Mouse (Mus musculus) forebrain, embryonic 11.5 days (tissue): ENCODE results near the gene Cntn4. TPM values are rescaled to one million over a fixed set of nuclear protein-coding genes. Genes with fewer than 3 reads are reported as not detected.
A peak's percentile ranks its signal among the peaks of the same experiment; 100 is the strongest.
"Not testable (repeated sequence)": the region's sequence is repeated elsewhere in the genome, so short reads cannot be mapped to it uniquely, and the experiment has no call there.

Source experiments
- ATAC-seq: fragments of 200-750 bp; cut with Nextera tagmentation; replicated peaks from 2 replicates; pipeline ENCODE4 v1.8.0; 2017; ENCODE audit warnings: moderate TSS enrichment; ENCODE audit not compliant: low FRiP score
- DNase-seq: peaks from one replicate; pipeline ENCODE4 v3.0.0-alpha.2; 2017; ENCODE audit warnings: low spot score
- H3K27ac ChIP-seq: fragments of 300-500 bp; sonication (generic); 2 replicates; pipeline ENCODE4 v1.5.1; 2014; ENCODE audit warnings: low read depth, low read length
- H3K27me3 ChIP-seq: fragments of 300-500 bp; sonication (generic); 2 replicates; pipeline ENCODE4 v1.6.1; 2014; ENCODE audit warnings: mild to moderate bottlenecking, low read length, mixed read lengths; ENCODE audit not compliant: control insufficient read depth, insufficient read depth
- H3K36me3 ChIP-seq: fragments of 300-500 bp; sonication (generic); 2 replicates; pipeline ENCODE4 v1.6.1; 2014; ENCODE audit warnings: mild to moderate bottlenecking, low read length, moderate library complexity, mixed read lengths; ENCODE audit not compliant: control insufficient read depth, insufficient read depth
- H3K4me1 ChIP-seq: fragments of 300-500 bp; sonication (generic); replicated peaks from 2 replicates; pipeline ENCODE4 v1.6.1; 2014; ENCODE audit warnings: low read length, mixed read lengths; ENCODE audit not compliant: control insufficient read depth, insufficient read depth
- H3K4me2 ChIP-seq: fragments of 300-500 bp; sonication (generic); 2 replicates; pipeline ENCODE4 v1.6.1; 2014; ENCODE audit warnings: low read depth, mild to moderate bottlenecking, low read length, moderate library complexity, mixed read lengths; ENCODE audit not compliant: severe bottlenecking
- H3K4me3 ChIP-seq: fragments of 300-500 bp; sonication (generic); 2 replicates; pipeline ENCODE4 v1.5.1; 2014; ENCODE audit warnings: low read depth, low read length
- H3K9ac ChIP-seq: fragments of 300-500 bp; sonication (generic); 2 replicates; pipeline ENCODE4 v1.6.1; 2014; ENCODE audit warnings: low read length
- H3K9me3 ChIP-seq: fragments of 300-500 bp; sonication (generic); 2 replicates; pipeline ENCODE4 v1.6.1; 2016; ENCODE audit warnings: low read length, mixed read lengths; ENCODE audit not compliant: control insufficient read depth
- WGBS: fragments of 180-500 bp; shearing (Covaris S2); extraction: QIAGEN DNeasy Blood & Tissue Kit; methylation state at CpG from one replicate; pipeline ENCODE4 v1.1.7; 2014; 5-methylcytosine and 5-hydroxymethylcytosine counted together
- polyA plus RNA-seq: library from polyadenylated mRNA; unstranded; fragments of >200 nt; fragmentation: Nextera tagmentation; extraction: Ambion mirVana; gene quantifications from 2 replicates; pipeline ENCODE4 v1.2.1, GENCODE M21; 2014

Cntn4 gene
- polyA plus RNA-seq, 1 experiment from 2014 or later, result 1.5 TPM

DNA sequence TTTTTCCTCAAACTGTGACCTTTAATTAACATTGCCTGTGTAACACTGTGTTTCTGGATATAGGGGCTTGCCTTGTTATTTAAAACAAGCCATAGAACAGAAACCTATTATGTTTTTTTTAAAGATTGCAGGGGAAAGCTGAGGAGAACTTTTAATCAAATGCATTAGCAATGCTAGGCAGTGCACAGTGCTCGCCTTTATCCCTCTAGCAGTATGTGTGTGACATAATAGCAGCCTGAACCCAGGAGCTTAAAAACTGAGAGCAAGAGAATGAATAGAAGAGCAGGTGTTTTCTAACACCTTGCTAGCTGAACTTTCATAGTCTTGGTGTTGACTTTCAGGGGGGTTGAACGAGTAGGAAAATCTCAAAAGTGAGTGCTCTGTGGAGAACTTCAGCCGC, 672.6 kb downstream of the Cntn4 start:
- no peaks in the 10 kb centered on the region for H3K9me3 ChIP-seq
- no peaks in the 10 kb centered on the region for H3K27me3 ChIP-seq
- no peaks in the 10 kb centered on the region for H3K36me3 ChIP-seq
- no peak overlapping the region for H3K9ac ChIP-seq
- no peak overlapping the region for H3K4me2 ChIP-seq
- no peak for DNase-seq
- 17% methylated on average over 3 of the region's 3 CpGs for WGBS
- 0 out of 2 replicates have a peak, but pooled peaks cover 2% of the 10 kb centered on the region for H3K4me1 ChIP-seq
- ATAC-seq, result peak; percentile 61; the same call in 1 of the 2 replicates
- H3K4me3 ChIP-seq, result no peak overlapping the region
- H3K27ac ChIP-seq, result no peak overlapping the region

DNA sequence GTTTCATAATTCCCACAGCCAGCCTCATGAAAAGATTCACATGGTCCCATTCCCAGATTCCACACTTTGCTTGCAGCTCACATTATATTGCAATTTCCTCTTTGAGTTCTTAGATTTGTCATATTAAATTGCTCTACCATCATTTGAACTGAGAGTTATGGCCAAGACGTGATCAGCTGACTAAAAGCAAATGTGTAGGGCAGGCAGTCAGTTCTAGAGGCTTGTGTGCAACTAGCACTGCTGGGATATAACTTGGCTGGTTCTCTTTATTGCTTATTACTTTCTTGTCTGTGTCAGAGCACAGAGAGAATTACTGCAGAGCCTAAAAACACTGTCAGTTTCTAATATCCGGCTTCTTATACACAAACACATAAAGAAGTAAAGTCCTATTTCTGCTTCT, 673.9 kb downstream of the Cntn4 start:
- WGBS, result 94% methylated on average over 2 of the region's 2 CpGs
- no peak overlapping the region for H3K27ac ChIP-seq
- 0 out of 2 replicates have a peak, but pooled peaks cover 2% of the 10 kb centered on the region for H3K4me1 ChIP-seq
- H3K9ac ChIP-seq, result no peak overlapping the region
- H3K27me3 ChIP-seq, result no peaks in the 10 kb centered on the region
- DNase-seq (no peak), ATAC-seq (no peak)
- H3K4me2 ChIP-seq, result no peak overlapping the region
- no peak overlapping the region for H3K4me3 ChIP-seq
- H3K9me3 ChIP-seq, result no peaks in the 10 kb centered on the region
- no peaks in the 10 kb centered on the region for H3K36me3 ChIP-seq

DNA sequence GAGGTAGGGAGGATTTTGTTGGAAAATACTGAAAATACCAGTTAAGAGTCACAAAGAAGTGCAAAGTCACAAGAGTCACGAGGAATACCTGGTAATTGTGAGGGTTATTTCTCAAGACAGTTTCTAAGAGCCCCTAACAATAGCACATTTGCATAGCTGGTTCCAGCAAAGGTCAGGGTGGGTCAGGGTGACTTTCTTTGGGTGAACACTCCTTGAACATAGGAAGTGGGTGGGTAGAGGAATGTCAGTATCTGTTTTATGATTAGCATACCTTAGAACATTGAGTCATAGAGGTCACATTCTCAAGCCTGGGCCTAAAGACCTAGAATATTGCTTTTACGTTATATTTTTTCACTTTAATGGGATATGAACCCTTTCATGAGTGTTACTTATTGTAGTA, 681.3 kb downstream of the Cntn4 start:
- not testable (repeated sequence) for H3K4me2 ChIP-seq, H3K9ac ChIP-seq, H3K4me3 ChIP-seq, H3K27me3 ChIP-seq, H3K27ac ChIP-seq, DNase-seq, H3K9me3 ChIP-seq, H3K36me3 ChIP-seq, ATAC-seq, H3K4me1 ChIP-seq
- WGBS, result 79% methylated on average over 2 of the region's 2 CpGs

DNA sequence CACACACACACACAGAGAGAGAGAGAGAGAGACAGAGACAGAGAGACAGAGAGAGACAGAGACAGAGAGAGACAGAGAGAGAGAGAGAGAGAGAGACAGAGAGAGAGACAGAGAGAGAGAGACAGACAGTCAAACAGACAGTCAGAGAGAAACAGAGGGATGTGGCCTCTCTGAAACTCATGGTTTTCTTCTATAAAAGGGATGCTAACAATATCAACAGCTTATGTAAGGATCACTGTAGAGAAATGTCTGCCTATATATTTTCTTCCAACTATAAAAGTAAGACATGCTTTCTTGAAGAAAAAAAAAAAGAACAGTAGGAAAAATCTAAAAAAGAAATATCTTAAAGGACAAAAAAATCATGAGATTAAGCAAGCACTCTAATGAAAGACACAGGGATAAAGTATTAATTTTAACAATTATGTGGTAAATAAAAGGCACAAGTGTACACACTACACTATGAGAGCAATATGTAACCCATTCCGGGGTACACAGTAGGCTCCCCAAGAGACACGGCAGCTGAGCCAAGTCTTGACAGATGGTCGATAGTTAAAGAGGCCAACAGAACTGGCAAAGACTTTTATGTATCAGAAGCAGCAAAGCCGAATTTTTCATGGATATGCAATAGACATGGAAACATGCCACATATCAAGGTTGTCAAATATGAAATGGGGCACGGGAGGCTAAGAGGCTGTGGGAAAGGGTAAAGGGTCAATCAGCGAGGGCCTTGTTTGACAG, 704.0 kb downstream of the Cntn4 start:
- H3K27ac ChIP-seq, result no peak overlapping the region
- no peak overlapping the region for H3K9ac ChIP-seq
- H3K36me3 ChIP-seq, result no peaks in the 10 kb centered on the region
- no peak overlapping the region for H3K4me3 ChIP-seq
- ATAC-seq (no peak), DNase-seq (no peak)
- H3K4me2 ChIP-seq, result no peak overlapping the region
- no peaks in the 10 kb centered on the region for H3K4me1 ChIP-seq
- no peaks in the 10 kb centered on the region for H3K9me3 ChIP-seq
- WGBS, result 78% methylated on average over 6 of the region's 6 CpGs
- H3K27me3 ChIP-seq, result no peaks in the 10 kb centered on the region

DNA sequence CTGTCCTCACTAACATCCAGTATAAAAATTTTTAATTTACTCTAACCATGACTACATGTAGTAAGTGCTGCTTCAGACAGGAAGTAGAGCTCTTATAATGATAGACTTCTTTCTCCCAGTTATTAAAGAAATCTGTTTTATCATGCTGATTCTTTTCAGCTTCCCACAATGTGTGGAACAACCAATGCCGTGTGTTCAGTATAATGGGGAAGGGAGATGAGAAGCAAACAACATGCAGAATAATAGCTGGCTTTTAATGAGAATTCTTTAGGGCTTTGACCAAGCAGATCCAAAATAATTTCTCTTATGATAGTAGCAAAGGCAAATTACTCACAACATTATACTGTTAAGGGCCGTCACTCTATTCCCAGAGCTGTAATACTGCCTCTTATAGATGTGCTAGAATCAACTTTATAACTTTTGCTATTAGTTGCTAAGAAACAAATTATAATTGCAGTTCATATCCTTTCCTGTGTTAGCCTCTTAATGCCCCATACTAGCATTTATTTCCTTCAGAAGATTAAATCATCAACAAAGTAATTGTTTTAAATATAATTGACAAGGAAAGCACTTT, 710.5 kb downstream of the Cntn4 start:
- Histone ChIP-seq H3K9ac (no peak overlapping the region), H3K9me3 (no peaks in the 10 kb centered on the region), H3K27ac (no peak overlapping the region), H3K27me3 (no peaks in the 10 kb centered on the region), H3K4me2 (no peak overlapping the region), H3K36me3 (no peaks in the 10 kb centered on the region), H3K4me1 (no peaks in the 10 kb centered on the region), H3K4me3 (no peak overlapping the region)
- ATAC-seq, result no peak
- no peak for DNase-seq
- WGBS, result 46% methylated on average over 2 of the region's 2 CpGs

DNA sequence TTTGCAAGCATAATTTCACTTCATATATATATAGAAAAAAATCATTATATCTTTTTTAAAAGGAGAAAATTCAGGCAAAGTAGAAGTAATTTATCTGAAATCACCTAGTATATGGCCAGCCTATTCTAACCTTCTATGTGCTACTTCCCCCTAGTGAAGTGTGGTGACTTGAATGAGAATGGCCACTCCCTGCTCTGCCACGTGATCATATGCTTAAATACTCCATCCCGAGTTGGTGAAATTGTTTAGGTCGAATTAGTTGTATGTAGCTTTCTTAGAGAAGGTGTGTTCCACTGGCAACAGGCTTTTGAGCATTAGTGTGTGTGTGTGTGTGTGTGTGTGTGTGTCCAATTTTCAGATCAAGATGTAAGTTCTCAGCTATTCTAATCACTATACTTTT, 730.6 kb downstream of the Cntn4 start:
- Histone ChIP-seq H3K36me3 (no peaks in the 10 kb centered on the region), H3K27me3 (no peaks in the 10 kb centered on the region), H3K27ac (no peak overlapping the region), H3K4me2 (no peak overlapping the region), H3K4me3 (no peak overlapping the region), H3K9me3 (no peaks in the 10 kb centered on the region), H3K9ac (no peak overlapping the region), H3K4me1 (no peaks in the 10 kb centered on the region)
- no peak for DNase-seq
- no peak for ATAC-seq
- WGBS, result 73% methylated on average over 3 of the region's 3 CpGs

DNA sequence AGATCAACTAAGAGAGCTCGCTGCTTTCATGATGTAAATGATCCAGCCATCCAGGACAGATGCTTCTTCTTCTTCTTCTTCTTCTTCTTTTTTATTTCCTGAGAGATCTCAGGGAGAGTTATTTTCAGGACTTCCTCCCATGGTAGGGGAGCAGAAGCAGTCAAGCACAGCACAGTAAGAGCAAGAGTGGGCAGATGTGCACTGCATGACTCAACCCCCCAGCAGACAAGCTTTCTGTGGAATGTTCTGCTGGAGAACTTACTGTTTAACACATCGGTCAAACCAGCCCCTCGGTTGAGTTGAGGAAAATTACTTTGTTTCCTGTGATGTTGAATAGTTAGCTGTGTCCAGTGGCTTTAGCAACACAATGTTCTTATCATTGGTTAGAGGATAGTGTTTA, 731.2 kb downstream of the Cntn4 start:
- H3K9ac ChIP-seq, result no peak overlapping the region
- no peak overlapping the region for H3K4me2 ChIP-seq
- no peaks in the 10 kb centered on the region for H3K27me3 ChIP-seq
- H3K4me1 ChIP-seq, result no peaks in the 10 kb centered on the region
- ATAC-seq (no peak), DNase-seq (no peak)
- no peak overlapping the region for H3K4me3 ChIP-seq
- H3K9me3 ChIP-seq, result no peaks in the 10 kb centered on the region
- 86% methylated on average over 3 of the region's 3 CpGs for WGBS
- H3K36me3 ChIP-seq, result no peaks in the 10 kb centered on the region
- no peak overlapping the region for H3K27ac ChIP-seq

DNA sequence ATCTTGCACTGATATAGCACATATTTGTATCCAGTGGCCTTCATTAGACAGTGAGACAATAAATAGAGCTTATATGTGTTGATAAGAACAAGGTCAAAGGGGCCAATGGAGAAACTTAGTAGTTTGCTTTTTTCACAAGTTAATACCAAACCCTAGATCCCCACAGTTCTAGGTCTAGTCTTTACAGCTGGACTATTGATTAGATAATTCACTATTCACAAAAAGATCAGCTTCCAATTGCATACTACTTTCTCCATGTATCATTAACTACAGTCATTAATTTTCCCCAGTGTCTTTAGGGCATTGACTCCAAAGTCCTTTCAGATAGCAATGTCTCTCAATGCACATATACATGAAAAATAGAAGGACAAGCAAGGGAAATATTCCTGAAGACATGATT, 745.5 kb downstream of the Cntn4 start:
- DNase-seq (no peak), ATAC-seq (no peak)

DNA sequence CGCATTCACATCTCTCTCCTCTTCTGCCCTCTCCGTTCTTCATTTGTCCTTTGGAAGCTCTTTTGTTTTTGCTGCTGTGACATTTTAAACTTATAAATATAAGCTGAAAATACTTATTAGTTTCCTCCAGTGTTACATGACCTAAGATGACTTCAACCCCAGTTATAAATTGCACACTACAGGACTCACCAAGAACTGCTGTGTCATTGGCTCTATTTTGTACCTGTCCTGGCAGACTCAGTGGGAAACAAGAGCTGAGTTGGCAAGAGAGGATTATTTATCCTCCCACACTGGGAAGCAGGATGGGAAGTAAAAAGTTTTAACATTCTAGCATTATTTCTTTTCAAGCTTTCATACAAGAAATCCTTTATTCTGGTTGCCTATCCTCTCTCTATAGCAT, 746.0 kb downstream of the Cntn4 start:
- Histone ChIP-seq H3K4me2 (no peak overlapping the region), H3K4me3 (no peak overlapping the region), H3K27me3 (no peaks in the 10 kb centered on the region), H3K36me3 (no peaks in the 10 kb centered on the region), H3K9ac (no peak overlapping the region), H3K9me3 (no peaks in the 10 kb centered on the region), H3K27ac (no peak overlapping the region), H3K4me1 (no peaks in the 10 kb centered on the region)
- no peak for DNase-seq
- ATAC-seq, result no peak
- WGBS, result 88% methylated on average over 2 of the region's 2 CpGs

More for the DNA sequence above, 745.5 kb downstream of the Cntn4 start:
- Histone ChIP-seq H3K4me1 (no peaks in the 10 kb centered on the region), H3K4me2 (no peak overlapping the region), H3K36me3 (no peaks in the 10 kb centered on the region), H3K9me3 (no peaks in the 10 kb centered on the region), H3K27me3 (no peaks in the 10 kb centered on the region), H3K27ac (no peak overlapping the region), H3K9ac (no peak overlapping the region), H3K4me3 (no peak overlapping the region)
